Mouse (Mus musculus): ENCODE data around the gene Tkt. TPM values are rescaled to one million over a fixed set of nuclear protein-coding genes. Genes with fewer than 3 reads are reported as not detected.

The Tkt gene
- polyA plus RNA-seq, 1 experiment, result 53.0 TPM

- TF ChIP-seq TCF3 (IDR thresholded peaks at IDR 0.05; ENCODE audit: insufficient read length, low read depth) (no peak), USF1 (IDR thresholded peaks at IDR 0.05; ENCODE audit: low read depth) (no peak), MYOD1 (IDR thresholded peaks at IDR 0.05; ENCODE audit: control insufficient read depth in 1 of 3, insufficient read length in 2 of 3, low read depth in 2 of 3) (peak in 2 of 3 experiments; percentile 48 to 49), SRF (IDR thresholded peaks at IDR 0.05; ENCODE audit: control insufficient read depth, insufficient read length, low read depth) (no peak), CEBPB (IDR thresholded peaks at IDR 0.05; ENCODE audit: insufficient read depth, poor library complexity, severe bottlenecking) (no peak), MYOG (IDR thresholded peaks at IDR 0.05; ENCODE audit: control insufficient read depth in 1 of 3, insufficient read depth in 1 of 3, insufficient read length in 2 of 3, low read depth in 2 of 3) (peak in 2 of 3 experiments; percentile 39 to 64), POLR2AphosphoS2 (IDR thresholded peaks at IDR 0.05; ENCODE audit: insufficient read length, low read depth) (no peak), POLR2A (IDR thresholded peaks at IDR 0.05; ENCODE audit: insufficient read length, low read depth) (no peak), REST (IDR thresholded peaks at IDR 0.05; ENCODE audit: insufficient read depth, insufficient read length) (no peak)
- Histone ChIP-seq H3K79me2 (ENCODE audit: control insufficient read depth, insufficient read depth) (peaks cover 5% of the 10 kb centered on the region), H3ac (ENCODE audit: control insufficient read depth, insufficient read length) (no peak overlapping the region), H3K4me3 (no peak overlapping the region), H3K27me3 (ENCODE audit: control insufficient read depth, insufficient read depth, insufficient read length) (no peaks in the 10 kb centered on the region), H3K4me2 (ENCODE audit: low read depth) (no peak overlapping the region), H3K36me3 (ENCODE audit: control insufficient read depth, insufficient read depth) (no peaks in the 10 kb centered on the region)
Measured at GRCm38 (mm10) chr14:30610304-30610703, 62.1 kb downstream of the Tkt start.

- no peaks in the 10 kb centered on the region for H3K36me3 ChIP-seq (ENCODE audit: control insufficient read depth, insufficient read depth)
- TF ChIP-seq POLR2AphosphoS2 (IDR thresholded peaks at IDR 0.05; ENCODE audit: insufficient read length, low read depth), result no peak
- TF ChIP-seq POLR2A (IDR thresholded peaks at IDR 0.05; ENCODE audit: insufficient read length, low read depth), result no peak
- TF ChIP-seq MYOD1 (IDR thresholded peaks at IDR 0.05; ENCODE audit: control insufficient read depth in 1 of 3, insufficient read length in 2 of 3, low read depth in 2 of 3), result no peak
- TF ChIP-seq MYOG (IDR thresholded peaks at IDR 0.05; ENCODE audit: control insufficient read depth in 1 of 3, insufficient read depth in 1 of 3, insufficient read length in 2 of 3, low read depth in 2 of 3), result no peak
- no peak for TF ChIP-seq CEBPB (IDR thresholded peaks at IDR 0.05; ENCODE audit: insufficient read depth, poor library complexity, severe bottlenecking)
- TF ChIP-seq E2F4 (IDR thresholded peaks at IDR 0.05; ENCODE audit: insufficient read depth), result no peak
- no peak for TF ChIP-seq TCF3 (IDR thresholded peaks at IDR 0.05; ENCODE audit: insufficient read length, low read depth)
- TF ChIP-seq USF1 (IDR thresholded peaks at IDR 0.05; ENCODE audit: low read depth), result no peak
- TF ChIP-seq MAX (IDR thresholded peaks at IDR 0.05; ENCODE audit: low read depth), result no peak
- no peak for TF ChIP-seq REST (IDR thresholded peaks at IDR 0.05; ENCODE audit: insufficient read depth, insufficient read length)
- no peak for TF ChIP-seq SRF (IDR thresholded peaks at IDR 0.05; ENCODE audit: control insufficient read depth, insufficient read length, low read depth)
- TF ChIP-seq TCF12 (IDR thresholded peaks at IDR 0.05; ENCODE audit: insufficient read depth, poor library complexity, severe bottlenecking), result no peak
Measured at GRCm38 (mm10) chr14:30610940-30611339, 62.8 kb downstream of the Tkt start.

GRCm38 (mm10) chr14:30612523-30612922 is 64.4 kb downstream of the Tkt start:
- H3ac ChIP-seq (ENCODE audit: control insufficient read depth, insufficient read length), result no peak overlapping the region
- H3K79me2 ChIP-seq (ENCODE audit: control insufficient read depth, insufficient read depth), result peaks cover 5% of the 10 kb centered on the region
- no peak overlapping the region for H3K4me3 ChIP-seq
- H3K36me3 ChIP-seq (ENCODE audit: control insufficient read depth, insufficient read depth), result no peaks in the 10 kb centered on the region
- H3K4me2 ChIP-seq (ENCODE audit: low read depth), result no peak overlapping the region
- no peaks in the 10 kb centered on the region for H3K27me3 ChIP-seq (ENCODE audit: control insufficient read depth, insufficient read depth, insufficient read length)
- no peak for TF ChIP-seq REST (IDR thresholded peaks at IDR 0.05; ENCODE audit: insufficient read depth, insufficient read length)
- TF ChIP-seq USF1 (IDR thresholded peaks at IDR 0.05; ENCODE audit: low read depth), result peak; percentile 76

More at GRCm38 (mm10) chr14:30610940-30611339, 62.8 kb downstream of the Tkt start:
- Histone ChIP-seq H3K4me3 (no peak overlapping the region), H3ac (ENCODE audit: control insufficient read depth, insufficient read length) (no peak overlapping the region), H3K4me2 (ENCODE audit: low read depth) (no peak overlapping the region), H3K79me2 (ENCODE audit: control insufficient read depth, insufficient read depth) (peaks cover 5% of the 10 kb centered on the region), H3K27me3 (ENCODE audit: control insufficient read depth, insufficient read depth, insufficient read length) (no peaks in the 10 kb centered on the region)

- no peak overlapping the region for H3ac ChIP-seq (ENCODE audit: control insufficient read depth, insufficient read length)
- no peak for TF ChIP-seq SRF (IDR thresholded peaks at IDR 0.05; ENCODE audit: control insufficient read depth, insufficient read length, low read depth)
- H3K36me3 ChIP-seq (ENCODE audit: control insufficient read depth, insufficient read depth), result no peaks in the 10 kb centered on the region
- no peaks in the 10 kb centered on the region for H3K27me3 ChIP-seq (ENCODE audit: control insufficient read depth, insufficient read depth, insufficient read length)
- H3K4me2 ChIP-seq (ENCODE audit: low read depth), result no peak overlapping the region
- no peak overlapping the region for H3K4me3 ChIP-seq
- peaks cover 11% of the 10 kb centered on the region for H3K79me2 ChIP-seq (ENCODE audit: control insufficient read depth, insufficient read depth)
Measured at GRCm38 (mm10) chr14:30612962-30613715, 65.0 kb downstream of the Tkt start.

GRCm38 (mm10) chr14:30616751-30617150 is 68.6 kb downstream of the Tkt start:
- Histone ChIP-seq H3K36me3 (ENCODE audit: control insufficient read depth, insufficient read depth) (no peaks in the 10 kb centered on the region), H3K79me2 (ENCODE audit: control insufficient read depth, insufficient read depth) (peaks cover 19% of the 10 kb centered on the region), H3ac (ENCODE audit: control insufficient read depth, insufficient read length) (no peak overlapping the region), H3K4me2 (ENCODE audit: low read depth) (no peak overlapping the region), H3K4me3 (no peak overlapping the region), H3K27me3 (ENCODE audit: control insufficient read depth, insufficient read depth, insufficient read length) (no peaks in the 10 kb centered on the region)
- TF ChIP-seq E2F4 (IDR thresholded peaks at IDR 0.05; ENCODE audit: insufficient read depth) (no peak), MYOD1 (IDR thresholded peaks at IDR 0.05; ENCODE audit: control insufficient read depth in 1 of 3, insufficient read length in 2 of 3, low read depth in 2 of 3) (no peak), USF1 (IDR thresholded peaks at IDR 0.05; ENCODE audit: low read depth) (no peak), REST (IDR thresholded peaks at IDR 0.05; ENCODE audit: insufficient read depth, insufficient read length) (no peak), TCF3 (IDR thresholded peaks at IDR 0.05; ENCODE audit: insufficient read length, low read depth) (no peak), CEBPB (IDR thresholded peaks at IDR 0.05; ENCODE audit: insufficient read depth, poor library complexity, severe bottlenecking) (no peak), SRF (IDR thresholded peaks at IDR 0.05; ENCODE audit: control insufficient read depth, insufficient read length, low read depth) (no peak), MYOG (IDR thresholded peaks at IDR 0.05; ENCODE audit: control insufficient read depth in 1 of 3, insufficient read depth in 1 of 3, insufficient read length in 2 of 3, low read depth in 2 of 3) (no peak), MAX (IDR thresholded peaks at IDR 0.05; ENCODE audit: low read depth) (no peak), POLR2AphosphoS2 (IDR thresholded peaks at IDR 0.05; ENCODE audit: insufficient read length, low read depth) (no peak), POLR2A (IDR thresholded peaks at IDR 0.05; ENCODE audit: insufficient read length, low read depth) (no peak), TCF12 (IDR thresholded peaks at IDR 0.05; ENCODE audit: insufficient read depth, poor library complexity, severe bottlenecking) (no peak)
